Mouse (Mus musculus) cerebellum, adult 9-11 months (tissue): ENCODE measurements around the gene Epsti1.

Experiments used
- DNase-seq: peaks from one replicate; pipeline ENCODE4 v3.0.0; 2022

Gene Epsti1

DNA sequence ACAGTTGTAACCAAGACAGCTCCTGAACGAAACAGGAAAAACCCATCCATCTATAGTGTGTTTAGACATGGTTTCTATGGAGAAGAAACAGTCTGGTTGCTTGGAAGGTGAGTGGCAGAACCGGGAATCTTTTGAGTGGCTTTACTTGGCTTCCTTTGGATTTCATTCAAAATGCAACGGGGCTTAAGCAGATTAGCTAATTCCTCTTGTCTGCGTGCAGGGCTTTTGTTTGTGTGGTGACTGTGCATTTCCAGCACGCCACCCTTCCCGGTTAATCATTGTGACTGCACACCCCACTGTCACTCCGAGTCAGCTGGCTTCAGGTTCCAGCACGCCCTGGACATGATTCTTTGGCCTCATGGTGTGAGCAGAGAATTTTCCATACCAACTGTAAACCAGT is 115.9 kb downstream of the Epsti1 start:
- no peak for DNase-seq

DNA sequence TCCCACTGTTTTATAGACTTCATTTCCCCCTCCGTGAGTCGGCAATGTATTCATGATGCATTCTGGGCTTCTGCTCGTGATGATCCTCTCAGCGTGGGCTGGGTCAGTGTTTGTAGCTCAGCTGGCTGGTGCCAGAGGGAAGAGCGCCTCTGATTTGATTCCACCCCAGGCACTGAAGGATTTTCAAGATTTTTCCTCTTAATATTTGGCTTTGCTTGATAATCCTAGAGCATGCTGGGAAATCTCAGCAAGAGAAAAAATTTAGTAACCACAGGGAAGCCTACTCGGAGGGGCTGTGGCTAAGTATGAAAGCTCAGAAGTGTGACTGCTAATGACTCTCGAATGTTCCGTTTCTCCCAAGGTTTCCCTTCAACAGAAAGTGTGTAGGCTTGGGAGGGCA is 134.8 kb downstream of the Epsti1 start:
- DNase-seq, result peak; percentile 21

DNA sequence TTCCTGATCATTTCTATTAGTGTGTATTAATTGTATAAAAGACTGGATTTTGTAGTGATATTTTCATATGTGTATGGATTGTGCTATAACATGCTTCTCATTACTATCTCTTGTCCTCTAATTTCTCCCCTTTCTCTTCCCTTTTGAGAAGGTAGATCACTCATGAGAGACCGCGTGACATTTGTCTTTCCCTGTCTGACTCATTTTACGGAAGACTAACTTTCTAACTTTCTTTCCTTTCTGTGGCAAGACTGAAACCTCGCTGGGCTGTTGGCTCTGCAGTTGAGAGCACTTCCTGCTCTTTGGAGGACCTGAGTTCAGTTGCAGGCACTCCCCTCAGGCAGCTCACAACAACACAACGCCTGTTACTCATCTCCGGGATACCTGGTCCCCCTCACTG is 136.6 kb downstream of the Epsti1 start:
- DNase-seq, result no peak

DNA sequence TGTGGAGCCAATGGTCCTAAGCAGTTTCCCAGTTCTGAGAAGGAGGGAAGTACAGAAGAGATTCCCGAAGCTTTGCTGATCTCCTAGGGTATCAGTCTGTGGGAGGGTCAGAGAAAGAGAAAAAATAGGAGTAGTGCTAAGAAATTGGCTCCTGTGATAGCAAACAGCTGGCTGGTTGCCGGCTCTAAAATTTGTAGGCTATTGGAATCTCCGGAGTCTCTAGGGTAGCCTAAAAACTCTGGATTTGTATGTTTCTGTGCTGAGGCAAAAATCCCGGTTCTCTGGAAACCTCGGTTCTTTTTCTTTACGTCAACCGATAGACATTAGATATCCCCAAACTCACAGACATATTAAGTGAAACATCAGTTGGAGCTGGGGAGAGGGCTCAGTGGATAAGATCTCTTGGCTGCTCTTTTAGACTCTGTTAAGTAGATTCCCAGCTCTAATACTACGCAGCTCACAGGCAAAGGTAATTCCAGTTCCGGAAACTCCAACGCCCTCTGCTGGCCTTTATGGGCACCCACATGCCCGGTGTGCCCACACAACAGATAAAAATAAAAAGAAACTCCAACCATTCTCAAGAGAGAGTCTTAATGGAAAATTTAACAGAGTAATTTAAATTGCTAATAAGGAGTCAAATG is 138.0 kb downstream of the Epsti1 start:
- no peak for DNase-seq

DNA sequence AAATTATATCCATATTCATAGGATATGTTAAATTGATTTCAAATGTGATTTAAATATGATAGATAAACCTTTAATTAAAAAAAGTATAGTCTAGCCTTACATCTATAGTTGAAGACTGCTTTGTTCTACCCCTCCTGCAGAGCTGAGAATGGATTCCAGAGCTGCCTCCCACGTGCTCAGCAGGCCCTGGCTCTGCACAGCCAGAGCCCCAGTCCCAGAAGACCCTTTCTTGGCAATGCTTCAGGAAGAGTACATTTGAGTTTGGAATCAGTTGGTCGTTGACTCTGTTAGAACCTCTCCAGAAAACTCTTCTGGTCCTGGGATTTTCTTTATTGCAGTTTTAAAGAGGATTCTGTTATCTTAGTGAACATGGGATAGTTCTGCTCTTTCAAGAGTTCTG is 139.0 kb downstream of the Epsti1 start:
- no peak for DNase-seq

DNA sequence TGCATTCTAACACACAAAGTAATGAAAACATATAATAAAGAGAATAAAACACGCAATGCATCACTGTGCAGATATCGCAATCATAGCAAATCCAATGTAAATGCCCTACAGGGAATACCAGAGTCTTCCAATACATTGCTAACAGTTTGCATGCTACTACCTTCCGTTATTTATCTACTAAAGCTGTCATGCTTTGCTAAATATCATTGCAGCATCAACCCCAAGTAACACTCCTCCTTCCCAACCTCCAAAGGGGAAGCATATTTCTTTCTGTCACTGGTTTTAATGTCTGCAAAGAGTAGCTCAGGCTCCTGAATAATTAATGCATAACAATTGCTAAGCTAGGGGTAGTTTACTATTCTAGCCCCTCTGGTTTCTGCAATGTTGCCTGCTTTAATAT is 144.2 kb downstream of the Epsti1 start:
- DNase-seq, result no peak

DNA sequence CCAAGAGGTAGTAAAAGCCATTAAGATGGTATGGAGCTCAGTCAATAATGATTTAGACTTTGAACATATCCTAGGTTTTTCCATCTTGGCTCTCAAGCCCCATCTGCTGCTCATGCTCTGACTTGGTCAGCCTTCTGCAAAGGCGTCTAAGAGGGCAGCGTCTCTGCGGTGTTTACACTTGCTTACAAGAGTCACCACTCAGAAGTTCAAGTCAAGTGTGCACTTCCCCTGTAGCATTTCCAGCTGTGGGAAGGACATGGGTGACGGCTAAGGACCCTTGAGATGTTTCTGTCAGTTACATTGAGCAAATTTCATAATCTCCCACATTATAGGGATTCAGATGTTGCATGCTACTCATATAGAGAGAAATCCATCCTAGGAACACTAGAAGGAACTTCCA is 144.6 kb downstream of the Epsti1 start:
- no peak for DNase-seq
